Mouse (Mus musculus) erythroid progenitor cell, adult 5-6 weeks (primary cell): ENCODE results near the gene Ruvbl1. TPM values are rescaled to one million over a fixed set of nuclear protein-coding genes. Genes with fewer than 3 reads are reported as not detected.
A peak's percentile ranks its signal among the peaks of the same experiment; 100 is the strongest.

Experiments
- ATAC-seq: replicated peaks from 2 replicates; pipeline ENCODE4 v1.8.0; 2016; ENCODE audit warnings: moderate number of reproducible peaks, mild to moderate bottlenecking, moderate TSS enrichment, inconsistent platforms; ENCODE audit not compliant: poor library complexity, low FRiP score, severe bottlenecking
- total RNA-seq, 2 experiments: library from RNA; stranded (forward) in 1 of 2; stranded (reverse) in 1 of 2; fragments of 150-400 nt in 1 of 2; fragments of 186-747, 209-891 nt in 1 of 2; gene quantifications; 2 replicates each; pipeline versions ENCODE4 v1.2.3 to v1.2.4; 2015 to 2017; ENCODE audit warnings: low replicate concordance in 2 of 2

Ruvbl1 gene
- total RNA-seq, 2 experiments from 2014 or later = 27.2 to 36.6 TPM

GRCm38 (mm10) chr6:88490629-88491354 is 25.6 kb downstream of the Ruvbl1 start:
- no peak for ATAC-seq

GRCm38 (mm10) chr6:88493712-88494111 is 28.5 kb downstream of the Ruvbl1 start:
- ATAC-seq = no peak

DNA sequence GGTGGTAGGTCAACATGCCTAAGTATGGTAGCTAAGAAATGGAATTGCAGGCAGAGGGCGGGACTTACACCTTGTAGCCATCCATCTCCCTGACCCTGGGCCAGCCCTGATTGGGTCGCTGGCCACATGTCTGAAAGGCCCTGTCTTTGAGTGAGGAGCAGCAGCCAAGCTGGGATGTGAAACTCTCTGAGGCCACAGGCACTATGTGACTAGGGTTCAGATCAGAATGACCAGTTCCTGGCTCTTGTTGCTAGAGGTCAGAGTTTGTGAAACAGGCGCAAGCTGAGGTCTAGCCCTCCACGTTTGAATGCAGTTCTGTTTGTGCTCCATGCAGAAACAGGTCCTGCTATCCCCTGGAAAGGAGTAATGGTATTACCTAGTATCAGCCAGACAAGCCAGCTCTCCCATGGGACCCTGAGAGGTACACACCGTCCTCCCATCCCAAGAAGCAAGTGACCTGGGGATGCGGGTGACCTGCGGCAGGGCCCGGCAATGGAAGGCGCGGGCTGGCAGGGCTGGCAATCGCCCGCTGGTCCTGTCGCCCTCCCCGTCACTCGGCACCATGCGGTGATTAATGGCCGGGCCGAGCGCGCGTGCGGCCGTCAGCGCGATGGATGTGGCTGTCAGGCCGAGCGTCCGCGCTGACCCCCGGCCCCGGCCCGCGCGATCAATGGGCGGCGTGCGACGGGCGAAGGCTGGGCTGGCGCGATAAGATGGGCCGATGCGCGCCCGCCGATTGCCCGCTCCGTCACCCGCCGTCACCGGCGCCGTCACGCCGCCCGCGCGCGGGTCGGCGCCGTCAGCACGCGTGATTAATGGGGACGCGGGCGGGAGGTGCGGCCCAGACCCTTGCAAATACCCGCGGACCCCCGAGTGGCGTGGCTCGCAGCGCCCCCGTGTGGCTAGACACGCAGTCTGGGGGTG is 34.5 kb downstream of the Ruvbl1 start:
- peak; percentile 42 for ATAC-seq

GRCm38 (mm10) chr6:88500405-88500767 is 35.2 kb downstream of the Ruvbl1 start:
- ATAC-seq = no peak

GRCm38 (mm10) chr6:88502030-88502970 is 37.1 kb downstream of the Ruvbl1 start:
- peak; percentile 67 for ATAC-seq

GRCm38 (mm10) chr6:88503044-88503443 is 37.8 kb downstream of the Ruvbl1 start:
- ATAC-seq = no peak

DNA sequence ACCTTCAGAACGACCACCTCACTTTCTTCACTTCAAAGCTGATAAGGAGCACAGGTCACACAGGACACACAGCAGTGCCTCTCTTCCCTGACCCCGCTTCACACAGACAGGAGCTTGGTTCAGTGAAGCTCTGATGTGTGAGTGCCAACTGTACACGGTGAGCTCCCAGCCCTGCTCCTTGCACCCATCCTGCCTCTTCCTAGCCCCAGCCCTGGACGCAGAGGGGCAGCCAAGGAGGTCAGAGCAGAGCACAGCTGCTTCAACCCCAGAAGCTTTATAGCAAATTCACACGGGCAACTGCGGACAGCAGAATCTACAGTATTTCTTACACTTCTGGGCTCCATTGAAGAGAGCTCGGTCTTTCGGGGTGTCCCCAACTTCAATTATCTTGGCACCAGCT is 48.8 kb downstream of the Ruvbl1 start:
- no peak for ATAC-seq

DNA sequence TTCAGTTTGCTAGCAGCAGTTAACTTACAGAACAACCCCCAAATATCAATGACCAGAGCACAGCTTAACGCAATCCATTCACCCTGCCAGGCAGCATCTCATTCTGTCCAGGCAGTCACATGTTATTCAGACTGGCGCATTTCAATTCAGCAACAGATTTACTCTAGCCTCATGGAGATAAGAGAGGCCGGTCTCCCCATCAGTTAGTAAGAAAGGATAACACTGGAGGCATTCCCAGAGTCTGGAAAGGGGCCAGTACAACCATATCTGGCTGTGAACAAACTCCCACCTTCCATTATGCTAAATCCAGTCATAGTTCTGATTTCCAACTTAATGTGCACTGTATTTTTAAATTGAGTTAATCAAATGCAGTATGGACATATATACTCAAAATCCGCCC is 49.3 kb downstream of the Ruvbl1 start:
- no peak for ATAC-seq

DNA sequence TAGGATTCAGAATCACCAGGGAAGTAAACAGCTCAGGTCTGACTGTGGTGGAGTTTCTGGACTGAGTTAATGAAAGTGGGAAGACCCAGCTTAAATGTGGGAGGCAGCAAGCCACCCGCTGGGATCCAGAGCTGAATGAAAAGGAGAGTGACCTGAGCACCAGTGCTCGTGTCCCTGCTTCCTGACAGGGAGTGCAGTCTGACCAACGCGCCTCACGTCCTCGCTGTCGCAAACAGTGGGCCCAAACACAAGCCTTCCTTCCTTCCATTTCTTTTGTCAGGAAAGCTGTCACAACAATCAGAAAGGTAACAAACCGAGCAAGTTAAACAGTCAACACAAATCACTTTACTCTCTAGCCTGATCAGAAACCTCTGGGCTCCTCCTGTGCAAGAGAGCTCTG is 50.8 kb downstream of the Ruvbl1 start:
- ATAC-seq = no peak

DNA sequence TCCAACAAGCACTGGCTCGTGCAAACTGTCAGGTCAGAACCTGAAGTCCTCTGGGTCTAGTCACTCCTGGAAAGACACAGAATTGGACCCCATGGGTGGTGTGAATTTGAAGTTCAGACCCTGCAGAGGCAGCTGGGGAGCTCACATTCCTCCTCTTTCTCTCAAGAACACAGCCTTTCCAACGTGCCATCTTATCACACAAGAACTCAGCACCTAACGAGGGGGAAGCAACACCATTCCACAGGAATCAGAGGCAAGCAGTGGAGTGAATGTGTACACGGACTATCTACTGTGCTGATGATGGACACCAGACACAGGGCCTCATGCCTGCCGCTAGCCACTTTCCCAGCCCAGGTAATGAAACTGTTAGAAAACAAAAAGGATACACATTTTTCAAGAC is 51.5 kb downstream of the Ruvbl1 start:
- ATAC-seq = no peak

- ATAC-seq = no peak
Measured at GRCm38 (mm10) chr6:88517701-88518403, 52.6 kb downstream of the Ruvbl1 start.

DNA sequence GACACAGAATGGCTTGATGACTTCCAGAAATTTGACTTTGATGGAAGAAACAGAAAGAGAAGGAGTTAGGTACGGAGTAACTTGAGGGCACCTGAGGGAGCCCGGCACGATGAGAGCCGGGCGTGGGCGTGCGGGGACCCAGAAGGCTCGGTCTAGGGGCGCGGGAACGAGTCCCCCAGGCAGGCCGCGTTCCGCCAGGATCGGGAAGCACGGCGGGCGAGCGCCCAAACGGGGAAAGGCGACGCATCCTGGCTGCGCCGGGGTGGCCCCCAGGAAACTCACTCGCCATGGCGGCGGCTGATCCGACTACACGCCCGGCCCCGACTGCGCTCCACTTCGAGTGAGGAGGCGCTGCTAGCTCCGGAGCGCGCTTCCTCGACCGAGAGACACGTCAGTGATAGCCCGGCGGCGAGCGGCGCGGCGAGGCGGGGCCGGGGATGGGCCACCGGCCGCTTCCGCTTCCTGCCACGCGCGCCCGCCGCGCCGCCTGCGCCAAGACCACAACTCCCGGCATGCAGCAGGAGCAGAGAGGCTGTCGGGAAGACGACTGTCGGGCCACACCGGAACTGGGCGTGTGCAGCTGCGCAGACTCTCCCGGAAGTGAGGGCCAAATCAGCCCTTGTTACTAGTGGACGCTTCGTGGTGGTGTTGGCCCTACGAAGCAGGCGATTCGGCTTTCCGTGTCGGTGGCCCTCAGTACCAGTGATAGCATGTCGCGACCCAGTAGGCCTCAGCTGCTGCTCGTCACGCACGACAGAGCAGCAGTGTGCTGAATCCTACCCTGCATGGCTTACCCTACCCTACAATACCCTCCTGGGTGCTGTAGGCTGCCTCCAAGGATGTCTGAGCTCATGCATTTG is 53.4 kb downstream of the Ruvbl1 start, which contains the start of gene Sec61a1:
Gene Sec61a1 (minus strand): TSS at position 502 of the 860 bp plus-strand sequence.
- peak; percentile 96 for ATAC-seq

GRCm38 (mm10) chr6:88521821-88522220 is 56.6 kb downstream of the Ruvbl1 start:
- ATAC-seq = no peak

DNA sequence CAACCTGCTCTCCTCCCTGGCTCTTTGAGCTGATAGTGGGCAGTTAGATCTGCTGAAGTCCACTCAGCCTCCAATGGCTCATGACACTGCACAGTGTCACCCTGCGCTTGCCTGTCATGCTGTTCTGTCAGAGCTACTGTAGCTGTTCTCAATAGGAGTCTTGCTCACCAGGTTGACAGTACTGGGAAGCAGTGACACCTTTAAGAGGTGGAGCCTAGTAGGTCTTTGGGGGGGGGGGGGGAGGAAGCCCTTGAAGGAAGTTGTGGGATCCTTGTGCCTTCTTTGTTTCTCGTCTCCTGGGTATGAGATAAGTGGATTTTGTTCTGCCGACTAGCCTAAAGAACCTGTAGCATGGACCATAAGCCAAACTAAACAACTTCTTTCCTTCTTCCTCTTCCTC is 57.4 kb downstream of the Ruvbl1 start:
- ATAC-seq = no peak

- no peak for ATAC-seq
Measured at GRCm38 (mm10) chr6:88523043-88523442, 57.8 kb downstream of the Ruvbl1 start.

DNA sequence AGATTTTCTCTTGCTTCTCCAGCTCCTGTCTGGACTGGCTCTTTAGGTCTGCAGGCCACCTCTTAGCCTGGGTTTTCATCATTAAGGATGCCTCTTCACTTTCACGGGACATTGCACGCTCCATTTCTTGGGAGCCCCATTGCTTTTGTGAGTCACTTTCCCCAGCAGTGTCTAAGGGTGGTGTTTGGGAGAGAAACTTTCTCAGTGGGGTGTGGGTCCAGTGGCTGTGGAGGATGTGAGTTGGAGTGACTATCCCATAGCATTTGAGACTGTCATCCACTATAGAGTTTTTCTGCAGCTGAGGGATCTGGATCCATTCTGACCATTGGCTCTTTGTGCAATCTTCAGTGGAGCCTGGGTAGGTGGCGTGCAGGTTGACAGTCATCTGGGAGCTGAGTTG is 58.2 kb downstream of the Ruvbl1 start:
- no peak for ATAC-seq

DNA sequence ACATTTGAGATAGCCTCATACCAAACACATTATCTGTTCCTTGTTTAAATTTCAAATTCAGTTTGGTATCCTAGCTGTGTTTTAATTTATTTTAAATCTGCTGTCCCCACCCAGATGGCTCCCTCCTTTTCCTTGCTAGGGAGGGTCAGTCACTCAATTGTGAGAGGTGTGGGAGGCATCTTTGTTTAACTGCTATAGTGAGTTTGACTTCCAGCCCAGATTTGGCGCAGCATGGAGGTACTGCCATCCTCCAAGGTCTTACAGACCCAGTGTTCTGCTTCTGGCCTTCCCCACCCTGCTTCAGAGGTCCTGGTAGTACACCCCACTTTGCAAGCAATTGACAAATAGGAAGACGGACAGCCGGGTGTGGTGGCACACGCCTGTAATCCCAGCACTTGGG is 58.8 kb downstream of the Ruvbl1 start:
- no peak for ATAC-seq

DNA sequence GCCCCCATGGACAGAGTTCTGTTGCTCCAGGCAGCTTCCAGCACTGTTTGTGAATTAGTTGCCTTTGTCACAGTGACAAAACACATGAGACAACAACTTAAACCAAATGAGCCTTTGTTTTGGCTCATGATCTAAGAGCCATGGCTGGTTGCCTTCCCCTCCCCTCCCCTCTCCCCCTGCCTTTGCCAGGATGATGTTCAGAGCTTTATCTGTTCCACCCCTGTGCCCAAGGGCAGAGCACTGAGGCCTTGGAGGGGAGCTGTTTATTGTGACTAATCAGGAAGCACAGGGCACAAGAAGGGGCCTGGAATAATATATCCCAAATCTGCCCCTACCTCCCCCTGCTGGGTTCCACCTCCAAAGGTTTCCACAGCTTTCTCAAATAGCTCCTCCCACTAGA is 65.1 kb downstream of the Ruvbl1 start:
- no peak for ATAC-seq
